Comparison of ENCODE assay signal across 8 mouse cellular contexts in the genomic region with DNA sequence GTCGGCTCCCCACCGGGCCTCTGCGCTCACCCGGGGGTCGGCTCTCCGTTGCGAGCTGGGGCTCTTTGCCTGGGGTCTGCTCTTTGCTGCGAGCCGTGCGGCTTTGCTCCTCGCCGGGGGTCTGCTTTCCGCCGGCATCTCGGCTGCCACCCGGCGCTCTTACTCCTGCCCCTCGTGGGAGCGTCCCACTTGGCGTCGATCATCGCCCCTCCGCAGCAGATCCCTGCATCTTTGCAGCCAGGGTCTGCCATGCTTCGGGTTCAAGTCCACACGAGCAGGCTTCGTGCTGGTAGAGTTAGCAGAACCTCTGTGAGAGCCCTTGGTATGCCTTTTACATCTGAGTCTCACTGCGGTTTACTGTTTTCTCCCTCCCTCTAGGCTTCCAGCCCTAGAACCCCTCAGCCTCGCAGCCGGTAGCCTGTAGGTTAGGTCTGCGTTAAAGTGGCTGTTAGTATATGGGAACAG. TPM values are rescaled to one million over a fixed set of nuclear protein-coding genes. Genes with fewer than 3 reads are reported as not detected.
DNase-seq lines count a peak whose midpoint lies in the region; ATAC-seq and TF ChIP-seq lines count a peak whose summit lies in the region.

No protein-coding gene starts in this region.

- H3K4me1 ChIP-seq in lung, adult 2 months (ENCODE audit: control insufficient read depth, insufficient read depth, low read length): peaks cover 13% of the 10 kb centered on the region
- peaks cover 7% of the 10 kb centered on the region; the same call in 1 of the 2 replicates for H3K4me1 ChIP-seq in midbrain, postnatal 0 days (ENCODE audit: insufficient read depth, low read length)

- no peak for TF ChIP-seq CTCF in lung, adult 2 months (IDR thresholded peaks at IDR 0.05; ENCODE audit: insufficient read depth, low read length)
- no peak for TF ChIP-seq CTCF in midbrain, postnatal 0 days (IDR thresholded peaks at IDR 0.05)

- peak overlapping the region; percentile 93 for H3K27ac ChIP-seq in midbrain, postnatal 0 days (ENCODE audit: low read depth, low read length)

- H3K36me3 ChIP-seq in midbrain, postnatal 0 days (ENCODE audit: insufficient read depth, low read length): peaks cover 14% of the 10 kb centered on the region

- peak overlapping the region; percentile 66 for H3K4me2 ChIP-seq in midbrain, postnatal 0 days (ENCODE audit: low read depth, low read length, poor library complexity, severe bottlenecking)

- no peaks in the 10 kb centered on the region for H3K27me3 ChIP-seq in midbrain, postnatal 0 days (ENCODE audit: insufficient read depth, low read length)

- H3K9ac ChIP-seq in midbrain, postnatal 0 days (replicated peaks; ENCODE audit: low read length, poor library complexity, severe bottlenecking): peak overlapping the region; percentile 97

- peak; percentile 23 for DNase-seq in lung, adult 2 months
- DNase-seq in lung, adult 18-20 months: no peak
- DNase-seq in MEL-GATA-1-ER (ENCODE audit: extremely low read depth, low read depth): peak; percentile 33
- peak; percentile 31 to 47 for DNase-seq in kidney, postnatal 4 days
- DNase-seq in midbrain, postnatal 0 days (ENCODE audit: low spot score): no peak
- DNase-seq in cerebellum, adult 18-20 months: no peak
- DNase-seq in layer of hippocampus, adult 11-12 months (ENCODE audit: low spot score): no peak

- no peak for TF ChIP-seq POLR2A in lung, adult 2 months (IDR thresholded peaks at IDR 0.05; ENCODE audit: borderline replicate concordance, extremely low read depth, low read depth, low read length)

- H3K4me3 ChIP-seq in lung, adult 2 months (replicated peaks; ENCODE audit: extremely low read depth, low read depth, low read length): peak overlapping the region; percentile 89
- peak overlapping the region; percentile 89 for H3K4me3 ChIP-seq in midbrain, postnatal 0 days (ENCODE audit: low read depth, low read length)

- under 1% methylated on average over 30 of the region's 30 CpGs for WGBS in lung, adult 2 months
- WGBS in midbrain, postnatal 0 days: under 1% methylated on average over 24 of the region's 30 CpGs

- H3K9me3 ChIP-seq in midbrain, postnatal 0 days (ENCODE audit: low read length): no peaks in the 10 kb centered on the region

- ATAC-seq in erythroid progenitor cell, adult 5-6 weeks (replicated peaks; ENCODE audit: low FRiP score, poor library complexity, severe bottlenecking): peak; percentile 33; the same call in 1 of the 2 replicates
- peak; percentile 67; the same call in 1 of the 2 replicates for ATAC-seq in midbrain, postnatal 0 days (ENCODE audit: low FRiP score)

RNA-seq across cellular contexts. Expression of a gene that starts 0.4 kb away (rescaled TPM):
- polyA plus RNA-seq in lung, adult 2 months (2012; rRNA removed): 46.1 and 59.7 TPM in 2 replicates
- 28.1 and 38.2 TPM in 2 replicates for total RNA-seq in erythroid progenitor cell, adult 5-6 weeks (2015; ENCODE audit: low replicate concordance)
- total RNA-seq in erythroid progenitor cell, adult 5-6 weeks (2017; ENCODE audit: low replicate concordance): 15.9 and 21.1 TPM in 2 replicates
- total RNA-seq in midbrain, postnatal 0 days (2014; rRNA removed): 29.0 and 33.0 TPM in 2 replicates
- polyA plus RNA-seq in midbrain, postnatal 0 days (2015; fragmentation: Nextera tagmentation; extraction: Ambion mirVana): 59.6 and 60.7 TPM in 2 replicates

RNA-seq across cellular contexts. Expression of a gene that starts 0.9 kb away (rescaled TPM):
- polyA plus RNA-seq in lung, adult 2 months (2012; rRNA removed): 17.1 and 20.1 TPM in 2 replicates
- 16.8 and 45.4 TPM in 2 replicates for total RNA-seq in erythroid progenitor cell, adult 5-6 weeks (2015; ENCODE audit: low replicate concordance)
- 11.4 and 14.8 TPM in 2 replicates for total RNA-seq in erythroid progenitor cell, adult 5-6 weeks (2017; ENCODE audit: low replicate concordance)
- total RNA-seq in midbrain, postnatal 0 days (2014; rRNA removed): 97.6 and 106 TPM in 2 replicates
- polyA plus RNA-seq in midbrain, postnatal 0 days (2015; fragmentation: Nextera tagmentation; extraction: Ambion mirVana): 51.4 and 57.3 TPM in 2 replicates

RNA-seq across cellular contexts. Expression of a gene that starts 7.7 kb away (rescaled TPM):
- 3.8 and 5.0 TPM in 2 replicates for polyA plus RNA-seq in lung, adult 2 months (2012; rRNA removed)
- total RNA-seq in erythroid progenitor cell, adult 5-6 weeks (2015; ENCODE audit: low replicate concordance): 7.9 and 8.0 TPM in 2 replicates
- 6.8 and 8.2 TPM in 2 replicates for total RNA-seq in erythroid progenitor cell, adult 5-6 weeks (2017; ENCODE audit: low replicate concordance)
- 9.7 and 14.1 TPM in 2 replicates for total RNA-seq in midbrain, postnatal 0 days (2014; rRNA removed)
- 9.2 and 13.1 TPM in 2 replicates for polyA plus RNA-seq in midbrain, postnatal 0 days (2015; fragmentation: Nextera tagmentation; extraction: Ambion mirVana)

RNA-seq across cellular contexts. Expression of a gene that starts 23.5 kb away (rescaled TPM):
- polyA plus RNA-seq in lung, adult 2 months (2012; rRNA removed): 65.3 and 88.6 TPM in 2 replicates
- total RNA-seq in erythroid progenitor cell, adult 5-6 weeks (2015; ENCODE audit: low replicate concordance): not detected in 2 replicates
- total RNA-seq in erythroid progenitor cell, adult 5-6 weeks (2017; ENCODE audit: low replicate concordance): not detected in 2 replicates
- 1.1 and 5.2 TPM in 2 replicates for total RNA-seq in midbrain, postnatal 0 days (2014; rRNA removed)
- polyA plus RNA-seq in midbrain, postnatal 0 days (2015; fragmentation: Nextera tagmentation; extraction: Ambion mirVana): 2.5 and 2.6 TPM in 2 replicates

RNA-seq across cellular contexts. Expression of a gene that starts 24.6 kb away (rescaled TPM):
- polyA plus RNA-seq in lung, adult 2 months (2012; rRNA removed): 405 and 528 TPM in 2 replicates
- not detected in 2 replicates for total RNA-seq in erythroid progenitor cell, adult 5-6 weeks (2015; ENCODE audit: low replicate concordance)
- total RNA-seq in erythroid progenitor cell, adult 5-6 weeks (2017; ENCODE audit: low replicate concordance): not detected in 2 replicates
- total RNA-seq in midbrain, postnatal 0 days (2014; rRNA removed): 6.2 and 11.3 TPM in 2 replicates
- polyA plus RNA-seq in midbrain, postnatal 0 days (2015; fragmentation: Nextera tagmentation; extraction: Ambion mirVana): 18.7 and 19.7 TPM in 2 replicates

Comparison
In these comparisons a context has a peak if more than half of its experiments do, and no peak if none do; other contexts are left out.
1. DNase-seq: peak in lung, adult 2 months (single experiment), MEL-GATA-1-ER (single experiment) and kidney, postnatal 4 days (2 of 2); none in lung, adult 18-20 months (0 of 2), midbrain, postnatal 0 days (single experiment), cerebellum, adult 18-20 months (0 of 2) and layer of hippocampus, adult 11-12 months (single experiment).